In the genomic region with DNA sequence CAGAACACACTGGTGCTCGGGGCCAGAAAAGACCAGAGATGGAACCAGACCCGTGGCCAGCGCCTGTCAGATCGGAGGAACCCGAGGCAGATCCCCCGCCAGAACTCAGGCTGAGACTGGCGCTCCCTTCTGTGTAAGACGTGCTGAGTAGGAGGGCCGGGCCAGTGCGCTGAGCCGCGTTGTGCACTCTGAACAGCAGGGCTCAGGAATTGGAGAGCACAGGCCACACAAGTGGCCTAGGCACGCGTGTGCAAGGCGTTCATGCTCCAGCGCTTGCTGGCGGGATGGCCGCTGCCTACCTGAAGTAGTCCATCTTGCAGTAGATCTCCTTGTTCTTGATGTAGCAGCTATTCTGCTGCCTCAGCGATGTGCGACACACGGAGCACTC, we compare ENCODE assay signal across 8 mouse cellular contexts. TPM values are rescaled to one million over a fixed set of nuclear protein-coding genes. Genes with fewer than 3 reads are reported as not detected.
A peak's percentile ranks its signal among the peaks of the same experiment; 100 is the strongest.
DNase-seq lines count a peak whose midpoint lies in the region; ATAC-seq and TF ChIP-seq lines count a peak whose summit lies in the region.

No protein-coding gene starts in this region.

- H3K36me3 ChIP-seq in embryonic facial prominence, embryonic 10.5 days (replicated peaks): 0 out of 2 replicates have a peak, but pooled peaks cover 3% of the 10 kb centered on the region
- H3K36me3 ChIP-seq in hindbrain, postnatal 0 days (ENCODE audit: insufficient read depth, low read length): no peaks in the 10 kb centered on the region

- H3K4me3 ChIP-seq in gastrocnemius, adult 2 months: peak overlapping the region; percentile 78
- H3K4me3 ChIP-seq in embryonic facial prominence, embryonic 10.5 days: peak overlapping the region; percentile 70
- peak overlapping the region; percentile 21 for H3K4me3 ChIP-seq in hindbrain, postnatal 0 days (ENCODE audit: low read length)

- H3K9me3 ChIP-seq in embryonic facial prominence, embryonic 10.5 days: no peaks in the 10 kb centered on the region
- no peaks in the 10 kb centered on the region for H3K9me3 ChIP-seq in hindbrain, postnatal 0 days (ENCODE audit: low read length)

- no peak for TF ChIP-seq CTCF in gastrocnemius, adult 2 months (IDR thresholded peaks at IDR 0.05)
- no peak for TF ChIP-seq CTCF in hindbrain, postnatal 0 days (IDR thresholded peaks at IDR 0.05; ENCODE audit: low read depth)

- peaks cover 100% of the 10 kb centered on the region for H3K27me3 ChIP-seq in embryonic facial prominence, embryonic 10.5 days (replicated peaks; ENCODE audit: low read depth, poor library complexity, severe bottlenecking)
- peaks cover 89% of the 10 kb centered on the region for H3K27me3 ChIP-seq in hindbrain, postnatal 0 days (ENCODE audit: insufficient read depth, low read length)

- peak; percentile 30; the same call in 1 of the 2 replicates for ATAC-seq in hindbrain, postnatal 0 days
- 0 out of 2 replicates have a peak, but pooled peaks have one; percentile 14 for ATAC-seq in megakaryocyte, adult 5-6 weeks (ENCODE audit: poor library complexity, severe bottlenecking)

- DNase-seq in gastrocnemius, adult 2 months: no peak
- DNase-seq in gastrocnemius, postnatal 4 days (ENCODE audit: low spot score in 2 of 2): no peak
- DNase-seq in embryonic facial prominence, embryonic 10.5 days (ENCODE audit: low spot score): peak; percentile 75
- DNase-seq in hindbrain, postnatal 0 days (ENCODE audit: low spot score): no peak
- no peak for DNase-seq in frontal cortex, adult 2 months (ENCODE audit: extremely low spot score in 1 of 2, low spot score in 1 of 2)
- no peak for DNase-seq in frontal cortex, postnatal 10 days (ENCODE audit: low spot score in 2 of 2)
- DNase-seq in cerebellum, adult 11 months: no peak

- peak overlapping the region; percentile 53; the same call in 1 of the 2 replicates for H3K4me2 ChIP-seq in hindbrain, postnatal 0 days (ENCODE audit: low read depth, low read length)

- intact Hi-C loops in gastrocnemius, adult 2 months (cut with DNase I): no loop called here

- under 1% methylated on average over 21 of the region's 21 CpGs for WGBS in embryonic facial prominence, embryonic 10.5 days
- WGBS in hindbrain, postnatal 0 days: 2% methylated on average over 21 of the region's 21 CpGs

- 0 out of 2 replicates have a peak overlapping the region, but pooled peaks have one; percentile 1 for H3K27ac ChIP-seq in gastrocnemius, adult 2 months
- peak overlapping the region; percentile 91 for H3K27ac ChIP-seq in embryonic facial prominence, embryonic 10.5 days (replicated peaks)
- no peak overlapping the region for H3K27ac ChIP-seq in hindbrain, postnatal 0 days

- peaks cover 61% of the 10 kb centered on the region for H3K4me1 ChIP-seq in embryonic facial prominence, embryonic 10.5 days
- H3K4me1 ChIP-seq in hindbrain, postnatal 0 days (ENCODE audit: insufficient read depth, low read length): peaks cover 6% of the 10 kb centered on the region; the same call in 1 of the 2 replicates

- H3K9ac ChIP-seq in hindbrain, postnatal 0 days (replicated peaks; ENCODE audit: low read length): no peak overlapping the region

RNA-seq across cellular contexts. Expression of a gene that starts 2.7 kb away (rescaled TPM):
- total RNA-seq in gastrocnemius, adult 2 months (2021): 1 to 10 TPM; 1.6 to 2.6 TPM
- 1 to 10 TPM; 6.5 to 8.0 TPM for total RNA-seq in gastrocnemius, postnatal 4 days (2021)
- polyA plus RNA-seq in embryonic facial prominence, embryonic 10.5 days (2016; fragmentation: Nextera tagmentation; extraction: Ambion mirVana): 13.5 and 16.1 TPM in 2 replicates
- 3.4 and 3.6 TPM in 2 replicates for total RNA-seq in hindbrain, postnatal 0 days (2014; rRNA removed)
- 0.25 and 0.36 TPM in 2 replicates for polyA plus RNA-seq in hindbrain, postnatal 0 days (2015; fragmentation: Nextera tagmentation; extraction: Ambion mirVana)
- total RNA-seq in megakaryocyte, adult 5-6 weeks (2015): not detected in 2 replicates
- total RNA-seq in megakaryocyte, adult 5-6 weeks (2017): not detected in 2 replicates
- 4.9 and 6.8 TPM in 2 replicates for polyA plus RNA-seq in frontal cortex, adult 2 months (2012; rRNA removed)

RNA-seq across cellular contexts. Expression of a gene that starts 33.6 kb away (rescaled TPM):
- total RNA-seq in gastrocnemius, adult 2 months (2021): 10 to 100 TPM; 15.8 to 16.7 TPM
- 10 to 100 TPM; 24.0 to 25.4 TPM for total RNA-seq in gastrocnemius, postnatal 4 days (2021)
- 30.6 and 34.1 TPM in 2 replicates for polyA plus RNA-seq in embryonic facial prominence, embryonic 10.5 days (2016; fragmentation: Nextera tagmentation; extraction: Ambion mirVana)
- total RNA-seq in hindbrain, postnatal 0 days (2014; rRNA removed): 12.9 and 32.2 TPM in 2 replicates
- 16.6 and 17.0 TPM in 2 replicates for polyA plus RNA-seq in hindbrain, postnatal 0 days (2015; fragmentation: Nextera tagmentation; extraction: Ambion mirVana)
- 9.3 and 10.1 TPM in 2 replicates for total RNA-seq in megakaryocyte, adult 5-6 weeks (2015)
- total RNA-seq in megakaryocyte, adult 5-6 weeks (2017): 22.5 and 23.6 TPM in 2 replicates
- polyA plus RNA-seq in frontal cortex, adult 2 months (2012; rRNA removed): 16.2 and 18.7 TPM in 2 replicates

RNA-seq across cellular contexts. Expression of a gene that starts 34.0 kb away (rescaled TPM):
- total RNA-seq in gastrocnemius, adult 2 months (2021): 10 to 100 TPM; 31.9 to 33.5 TPM
- total RNA-seq in gastrocnemius, postnatal 4 days (2021): 10 to 100 TPM; 33.6 to 36.8 TPM
- 83.8 and 88.6 TPM in 2 replicates for polyA plus RNA-seq in embryonic facial prominence, embryonic 10.5 days (2016; fragmentation: Nextera tagmentation; extraction: Ambion mirVana)
- total RNA-seq in hindbrain, postnatal 0 days (2014; rRNA removed): 47.3 and 48.6 TPM in 2 replicates
- polyA plus RNA-seq in hindbrain, postnatal 0 days (2015; fragmentation: Nextera tagmentation; extraction: Ambion mirVana): 98.1 and 100 TPM in 2 replicates
- total RNA-seq in megakaryocyte, adult 5-6 weeks (2015): 36.4 and 37.8 TPM in 2 replicates
- total RNA-seq in megakaryocyte, adult 5-6 weeks (2017): 21.7 and 22.1 TPM in 2 replicates
- 52.4 and 55.6 TPM in 2 replicates for polyA plus RNA-seq in frontal cortex, adult 2 months (2012; rRNA removed)

RNA-seq across cellular contexts. Expression of a gene that starts 53.3 kb away (rescaled TPM):
- not detected for total RNA-seq in gastrocnemius, adult 2 months (2021)
- total RNA-seq in gastrocnemius, postnatal 4 days (2021): not detected
- polyA plus RNA-seq in embryonic facial prominence, embryonic 10.5 days (2016; fragmentation: Nextera tagmentation; extraction: Ambion mirVana): 0.29 and 0.74 TPM in 2 replicates
- total RNA-seq in hindbrain, postnatal 0 days (2014; rRNA removed): 2.3 TPM in 1 of 2 replicates, not detected in the other
- polyA plus RNA-seq in hindbrain, postnatal 0 days (2015; fragmentation: Nextera tagmentation; extraction: Ambion mirVana): 3.4 and 3.7 TPM in 2 replicates
- 0.25 TPM in 1 of 2 replicates, not detected in the other for total RNA-seq in megakaryocyte, adult 5-6 weeks (2015)
- total RNA-seq in megakaryocyte, adult 5-6 weeks (2017): not detected in 2 replicates
- 1.5 and 2.6 TPM in 2 replicates for polyA plus RNA-seq in frontal cortex, adult 2 months (2012; rRNA removed)

RNA-seq across cellular contexts. Expression of a gene that starts 53.3 kb away (rescaled TPM):
- total RNA-seq in gastrocnemius, adult 2 months (2021): 100 to 1,000 TPM; 298 to 413 TPM
- 100 to 1,000 TPM; 249 to 250 TPM for total RNA-seq in gastrocnemius, postnatal 4 days (2021)
- polyA plus RNA-seq in embryonic facial prominence, embryonic 10.5 days (2016; fragmentation: Nextera tagmentation; extraction: Ambion mirVana): 203 and 215 TPM in 2 replicates
- 85.4 and 110 TPM in 2 replicates for total RNA-seq in hindbrain, postnatal 0 days (2014; rRNA removed)
- 350 and 376 TPM in 2 replicates for polyA plus RNA-seq in hindbrain, postnatal 0 days (2015; fragmentation: Nextera tagmentation; extraction: Ambion mirVana)
- total RNA-seq in megakaryocyte, adult 5-6 weeks (2015): 87.6 and 88.1 TPM in 2 replicates
- 35.7 and 48.5 TPM in 2 replicates for total RNA-seq in megakaryocyte, adult 5-6 weeks (2017)
- polyA plus RNA-seq in frontal cortex, adult 2 months (2012; rRNA removed): 216 and 220 TPM in 2 replicates

Comparison
In these comparisons a context has a peak if more than half of its experiments do, and no peak if none do; other contexts are left out.
1. H3K4me3 ChIP-seq: peak in every context shown above with its lines; median percentile 78 in gastrocnemius, adult 2 months; 70 in embryonic facial prominence, embryonic 10.5 days; 21 in hindbrain, postnatal 0 days.